8 mouse cellular contexts compared by ENCODE assay signal in the genomic region with DNA sequence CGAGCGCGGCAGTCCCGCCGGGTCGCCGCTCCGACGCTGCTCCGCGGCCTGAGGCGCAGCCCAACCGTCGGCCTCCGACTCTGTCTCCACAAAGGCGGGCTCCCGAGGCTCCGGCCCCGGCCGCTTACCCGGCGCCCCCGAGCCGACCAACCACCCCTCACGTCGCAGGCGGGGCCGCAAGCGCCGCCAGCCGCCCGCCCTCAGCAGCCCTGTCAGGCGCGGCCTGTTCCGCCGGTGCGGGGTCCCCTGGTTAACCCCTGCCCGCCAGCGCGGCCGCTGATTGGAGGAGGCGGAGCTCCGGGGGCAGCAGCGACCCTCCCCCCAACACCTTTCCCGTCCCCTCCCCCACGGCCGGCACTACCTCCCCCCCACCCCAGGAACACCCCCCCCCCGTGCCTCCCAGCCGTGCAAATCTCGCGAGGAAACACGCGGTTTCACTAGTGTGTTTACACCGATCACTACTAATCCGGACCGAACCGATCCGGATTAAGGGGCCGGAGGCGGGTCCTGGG. TPM values are rescaled to one million over a fixed set of nuclear protein-coding genes. Genes with fewer than 3 reads are reported as not detected.
DNase-seq lines count a peak whose midpoint lies in the region; ATAC-seq and TF ChIP-seq lines count a peak whose summit lies in the region.

No protein-coding gene starts in this region.

- no peaks in the 10 kb centered on the region for H3K27me3 ChIP-seq in Patski
- H3K27me3 ChIP-seq in hindbrain, embryonic 15.5 days, result no peaks in the 10 kb centered on the region

- peak overlapping the region; percentile 95 for H3K4me2 ChIP-seq in hindbrain, embryonic 15.5 days

- peak; percentile 50 for DNase-seq in Patski (ENCODE audit: low read depth, low spot score)
- peak; percentile 95 to 99 for DNase-seq in cerebellum, postnatal 14 days
- DNase-seq in frontal cortex, postnatal 25 days (ENCODE audit: low spot score in 2 of 2), result peak; percentile 61 to 72
- DNase-seq in left cerebral cortex, adult 11 months (ENCODE audit: low spot score), result peak; percentile 60
- DNase-seq in lung, postnatal 4 days, result peak; percentile 95 to 98
- DNase-seq in retina, postnatal 7 days (ENCODE audit: low read depth, low spot score), result peak; percentile 94
- peak; percentile 93 for DNase-seq in urinary bladder, adult 2 months (ENCODE audit: low spot score)

- POLR2A ChIA-PET in Patski (lab: Charles Lee), result interaction anchor here (1.5 kb wide), 1 partner anchor 54 kb away, joined by 5 read pairs; the partner anchor contains the start of gene Mettl2

- H3K9me3 ChIP-seq in hindbrain, embryonic 15.5 days, result no peaks in the 10 kb centered on the region

- in situ Hi-C loops in Patski (cut with MboI; ENCODE audit: low pct_unique_long_range_greater_than_20kb), result no loop called here

- WGBS in hindbrain, embryonic 15.5 days, result under 1% methylated on average over 56 of the region's 60 CpGs

- peak; percentile 90 for ATAC-seq in Patski
- peak; percentile 96 for ATAC-seq in hindbrain, embryonic 15.5 days (ENCODE audit: low FRiP score, low read depth)

- peak overlapping the region; percentile 96 for H3K27ac ChIP-seq in hindbrain, embryonic 15.5 days (replicated peaks)

- H3K36me3 ChIP-seq in hindbrain, embryonic 15.5 days, result peaks cover 17% of the 10 kb centered on the region

- no peak for TF ChIP-seq CTCF in Patski (IDR thresholded peaks at IDR 0.05)

- peak overlapping the region; percentile 98 for H3K9ac ChIP-seq in hindbrain, embryonic 15.5 days

- CTCF ChIA-PET in Patski (lab: Charles Lee), result no interaction called here

- peaks cover 33% of the 10 kb centered on the region for H3K4me1 ChIP-seq in hindbrain, embryonic 15.5 days (replicated peaks)

- peak overlapping the region; percentile 92 for H3K4me3 ChIP-seq in hindbrain, embryonic 15.5 days

RNA-seq across cellular contexts. Expression of gene Tlk2, which starts 2.6 kb away (rescaled TPM):
- polyA plus RNA-seq in Patski (2021), result 66.1 TPM
- polyA plus RNA-seq in hindbrain, embryonic 15.5 days (2015; fragmentation: Nextera tagmentation; extraction: Ambion mirVana), result 18.9 and 19.5 TPM in 2 replicates
- polyA plus RNA-seq in urinary bladder, adult 2 months (2012; rRNA removed), result 37.9 and 39.6 TPM in 2 replicates

RNA-seq across cellular contexts. Expression of gene Gm10842, which starts 34.5 kb away (rescaled TPM):
- not detected for polyA plus RNA-seq in Patski (2021)
- not detected in 2 replicates for polyA plus RNA-seq in hindbrain, embryonic 15.5 days (2015; fragmentation: Nextera tagmentation; extraction: Ambion mirVana)
- not detected in 2 replicates for polyA plus RNA-seq in urinary bladder, adult 2 months (2012; rRNA removed)

RNA-seq across cellular contexts. Expression of gene Mettl2, which starts 55.0 kb away (rescaled TPM):
- 27.1 TPM for polyA plus RNA-seq in Patski (2021)
- 29.3 and 29.5 TPM in 2 replicates for polyA plus RNA-seq in hindbrain, embryonic 15.5 days (2015; fragmentation: Nextera tagmentation; extraction: Ambion mirVana)
- polyA plus RNA-seq in urinary bladder, adult 2 months (2012; rRNA removed), result 22.1 and 30.5 TPM in 2 replicates

Comparison
In these comparisons a context has a peak if more than half of its experiments do, and no peak if none do; other contexts are left out.
1. Peak in every context shown above with its lines: DNase-seq, ATAC-seq, H3K4me3 ChIP-seq and H3K27ac ChIP-seq.